Mouse (Mus musculus) hindbrain, embryonic 13.5 days (tissue): Measurements from ENCODE around the gene Ror2. TPM values are rescaled to one million over a fixed set of nuclear protein-coding genes. Genes with fewer than 3 reads are reported as not detected.

ENCODE experiments used
- ATAC-seq: fragments of 200-750 bp; cut with Nextera tagmentation; 2 replicates; pipeline ENCODE4 v1.8.0; 2017; ENCODE audit warnings: moderate TSS enrichment; ENCODE audit not compliant: low FRiP score
- H3K27ac ChIP-seq: fragments of 300-500 bp; sonication (generic); 2 replicates; pipeline ENCODE4 v1.5.1; 2015; ENCODE audit warnings: inconsistent platforms, mild to moderate bottlenecking, moderate library complexity
- H3K27me3 ChIP-seq: fragments of 300-500 bp; sonication (generic); 2 replicates; pipeline ENCODE4 v1.6.1; 2015; ENCODE audit warnings: mild to moderate bottlenecking, inconsistent platforms
- H3K36me3 ChIP-seq: fragments of 300-500 bp; sonication (generic); 2 replicates; pipeline ENCODE4 v1.6.1; 2015; ENCODE audit warnings: mild to moderate bottlenecking, inconsistent platforms
- H3K4me1 ChIP-seq: fragments of 300-500 bp; sonication (generic); replicated peaks from 2 replicates; pipeline ENCODE4 v1.6.1; 2015; ENCODE audit warnings: inconsistent platforms
- H3K4me2 ChIP-seq: fragments of 300-500 bp; sonication (generic); 2 replicates; pipeline ENCODE4 v1.6.1; 2015; ENCODE audit warnings: inconsistent platforms, mild to moderate bottlenecking, moderate library complexity
- H3K4me3 ChIP-seq: fragments of 300-500 bp; sonication (generic); 2 replicates; pipeline ENCODE4 v1.5.1; 2015; ENCODE audit warnings: mild to moderate bottlenecking, inconsistent platforms
- H3K9ac ChIP-seq: fragments of 300-500 bp; sonication (generic); 2 replicates; pipeline ENCODE4 v1.6.1; 2015; ENCODE audit warnings: mild to moderate bottlenecking, inconsistent platforms
- H3K9me3 ChIP-seq: fragments of 300-500 bp; sonication (generic); 2 replicates; pipeline ENCODE4 v1.6.1; 2016; ENCODE audit warnings: inconsistent platforms
- WGBS: fragments of 180-500 bp; shearing (Covaris S2); methylation state at CpG from one replicate; pipeline ENCODE4 v1.1.7; 2015; 5-methylcytosine and 5-hydroxymethylcytosine counted together
- polyA plus RNA-seq: library from polyadenylated mRNA; unstranded; fragments of >200 nt; fragmentation: Nextera tagmentation; extraction: Ambion mirVana; gene quantifications from 2 replicates; pipeline ENCODE4 v1.2.1, GENCODE M21; 2015

Gene Ror2
- polyA plus RNA-seq, 1 experiment from 2014 or later, result 3.5 TPM

DNA sequence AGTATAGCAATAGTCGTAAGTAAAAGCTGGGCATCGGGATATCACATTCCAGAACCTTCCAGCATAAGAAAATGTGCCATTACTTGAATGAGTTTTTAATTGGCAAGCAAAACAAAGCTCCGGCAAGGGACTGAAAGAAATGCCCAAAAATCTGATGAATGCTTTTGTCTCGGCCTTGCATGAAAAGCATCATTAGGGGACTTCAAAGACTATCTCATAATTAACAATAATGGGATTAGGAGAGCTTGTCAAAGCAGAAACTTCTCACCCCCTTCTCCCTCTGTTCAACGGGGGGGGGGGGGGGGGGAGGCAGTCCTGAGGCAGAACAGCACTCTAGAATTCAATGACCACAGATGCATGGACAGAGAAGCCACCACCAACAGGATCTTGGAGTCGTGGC lies 17.4 kb downstream of the Ror2 start:
- no peaks in the 10 kb centered on the region for H3K36me3 ChIP-seq
- 57% methylated on average over 5 of the region's 6 CpGs for WGBS
- H3K4me1 ChIP-seq, result no peaks in the 10 kb centered on the region

DNA sequence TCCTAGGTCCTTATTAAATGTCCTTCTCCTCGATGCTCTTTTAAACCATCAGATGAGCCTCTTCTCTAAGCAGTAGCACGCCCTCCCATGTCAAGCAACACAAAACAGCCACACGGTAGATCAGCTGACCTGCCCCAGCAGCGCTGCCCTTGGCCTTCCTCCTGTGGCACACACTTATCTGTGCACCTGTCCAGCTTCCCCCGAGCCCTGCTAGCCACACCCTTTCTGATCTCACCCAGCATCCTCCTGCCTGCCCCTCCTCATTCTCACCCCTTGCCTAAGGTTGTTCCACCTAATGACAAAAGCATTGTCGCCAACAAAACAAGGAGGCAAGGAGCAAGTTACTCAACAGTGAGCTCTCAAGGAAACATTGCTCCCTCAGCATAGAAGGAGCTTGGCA lies 18.1 kb downstream of the Ror2 start:
- Histone ChIP-seq H3K4me2 (no peak overlapping the region), H3K9ac (no peak overlapping the region), H3K27ac (no peak overlapping the region), H3K4me3 (no peak overlapping the region), H3K36me3 (no peaks in the 10 kb centered on the region), H3K4me1 (0 out of 2 replicates have a peak, but pooled peaks cover under 1% of the 10 kb centered on the region), H3K27me3 (no peaks in the 10 kb centered on the region), H3K9me3 (no peaks in the 10 kb centered on the region)
- WGBS, result 85% methylated on average over 6 of the region's 6 CpGs
- ATAC-seq, result no peak

More for the DNA sequence above, 17.4 kb downstream of the Ror2 start:
- no peak overlapping the region for H3K4me3 ChIP-seq
- no peak overlapping the region for H3K27ac ChIP-seq
- no peak overlapping the region for H3K4me2 ChIP-seq
- ATAC-seq, result no peak
- H3K9me3 ChIP-seq, result no peaks in the 10 kb centered on the region
- H3K27me3 ChIP-seq, result no peaks in the 10 kb centered on the region
- no peak overlapping the region for H3K9ac ChIP-seq

DNA sequence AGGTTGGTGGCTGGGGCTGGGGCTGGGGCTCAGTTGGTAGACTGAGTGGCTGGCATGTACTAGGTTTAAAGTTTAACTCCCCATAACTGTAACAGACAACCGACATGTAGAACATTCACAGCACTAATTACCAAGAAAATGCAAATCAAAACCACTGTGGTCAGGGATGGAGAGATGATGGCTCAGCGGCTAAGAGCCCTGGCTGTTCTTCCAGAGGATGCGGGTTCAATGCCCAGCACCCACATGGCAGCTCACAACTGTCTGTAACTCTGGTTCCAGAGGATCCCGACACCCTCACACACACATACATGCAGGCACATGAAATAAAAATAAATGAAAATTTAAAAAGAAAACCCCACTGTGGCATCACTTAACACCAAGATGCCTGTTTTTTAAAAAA lies 18.8 kb downstream of the Ror2 start:
- H3K36me3 ChIP-seq, result no peaks in the 10 kb centered on the region
- 87% methylated on average over 4 of the region's 4 CpGs for WGBS
- H3K4me2 ChIP-seq, result no peak overlapping the region
- ATAC-seq, result no peak
- no peaks in the 10 kb centered on the region for H3K9me3 ChIP-seq
- H3K27ac ChIP-seq, result no peak overlapping the region
- H3K4me3 ChIP-seq, result no peak overlapping the region
- no peak overlapping the region for H3K9ac ChIP-seq
- H3K27me3 ChIP-seq, result no peaks in the 10 kb centered on the region
- 0 out of 2 replicates have a peak, but pooled peaks cover 3% of the 10 kb centered on the region for H3K4me1 ChIP-seq

- WGBS, result 82% methylated on average over 8 of the region's 8 CpGs
- H3K4me1 ChIP-seq, result 0 out of 2 replicates have a peak, but pooled peaks cover 3% of the 10 kb centered on the region
Measured at GRCm38 (mm10) chr13:53266543-53266951, 19.4 kb downstream of the Ror2 start.

DNA sequence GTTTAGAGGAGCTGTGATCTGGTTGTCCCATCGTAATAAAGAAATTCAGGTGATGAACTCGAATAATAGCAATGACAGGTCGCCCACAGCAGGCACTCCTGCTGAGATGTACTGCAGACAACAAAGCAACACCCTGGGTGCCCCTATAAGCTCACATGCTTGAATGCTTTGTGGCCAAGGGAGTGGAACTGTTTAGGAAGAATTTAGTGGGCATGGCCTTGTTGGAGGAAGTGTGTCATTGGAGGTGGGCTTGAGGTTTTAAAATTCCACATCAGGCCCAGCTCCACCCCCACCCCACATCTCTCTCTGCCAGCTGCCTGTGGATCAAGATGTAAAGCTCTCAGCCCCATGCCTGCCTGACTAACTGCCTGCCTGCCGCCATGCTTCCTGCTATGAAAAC lies 21.0 kb downstream of the Ror2 start:
- peaks cover 9% of the 10 kb centered on the region; the same call in 1 of the 2 replicates for H3K4me1 ChIP-seq
- ATAC-seq, result no peak
- no peak overlapping the region for H3K27ac ChIP-seq
- H3K36me3 ChIP-seq, result no peaks in the 10 kb centered on the region
- no peak overlapping the region for H3K4me2 ChIP-seq
- H3K27me3 ChIP-seq, result no peaks in the 10 kb centered on the region
- H3K9me3 ChIP-seq, result no peaks in the 10 kb centered on the region
- no peak overlapping the region for H3K4me3 ChIP-seq
- WGBS, result 83% methylated on average over 4 of the region's 4 CpGs
- no peak overlapping the region for H3K9ac ChIP-seq

More at GRCm38 (mm10) chr13:53266543-53266951, 19.4 kb downstream of the Ror2 start:
- Histone ChIP-seq H3K9ac (no peak overlapping the region), H3K36me3 (no peaks in the 10 kb centered on the region), H3K27me3 (no peaks in the 10 kb centered on the region), H3K4me2 (no peak overlapping the region), H3K27ac (no peak overlapping the region), H3K9me3 (no peaks in the 10 kb centered on the region), H3K4me3 (no peak overlapping the region)
- no peak for ATAC-seq

- 83% methylated on average over 16 of the region's 16 CpGs for WGBS
- H3K4me2 ChIP-seq, result no peak overlapping the region
- no peak overlapping the region; the same call in 1 of the 2 replicates for H3K9ac ChIP-seq
- no peak overlapping the region for H3K27ac ChIP-seq
- ATAC-seq, result no peak
- H3K36me3 ChIP-seq, result no peaks in the 10 kb centered on the region
- H3K9me3 ChIP-seq, result no peaks in the 10 kb centered on the region
- no peak overlapping the region for H3K4me3 ChIP-seq
- H3K27me3 ChIP-seq, result no peaks in the 10 kb centered on the region
- peaks cover 9% of the 10 kb centered on the region; the same call in 1 of the 2 replicates for H3K4me1 ChIP-seq
Measured at GRCm38 (mm10) chr13:53262509-53263250, 23.2 kb downstream of the Ror2 start.

GRCm38 (mm10) chr13:53261106-53261771 lies 24.7 kb downstream of the Ror2 start:
- no peak for ATAC-seq
- WGBS, result 76% methylated on average over 8 of the region's 8 CpGs
- no peaks in the 10 kb centered on the region for H3K36me3 ChIP-seq
- H3K27me3 ChIP-seq, result no peaks in the 10 kb centered on the region
- no peak overlapping the region for H3K4me2 ChIP-seq
- no peak overlapping the region for H3K4me3 ChIP-seq
- no peaks in the 10 kb centered on the region for H3K9me3 ChIP-seq
- peaks cover 9% of the 10 kb centered on the region; the same call in 1 of the 2 replicates for H3K4me1 ChIP-seq
- no peak overlapping the region for H3K9ac ChIP-seq
- no peak overlapping the region for H3K27ac ChIP-seq

DNA sequence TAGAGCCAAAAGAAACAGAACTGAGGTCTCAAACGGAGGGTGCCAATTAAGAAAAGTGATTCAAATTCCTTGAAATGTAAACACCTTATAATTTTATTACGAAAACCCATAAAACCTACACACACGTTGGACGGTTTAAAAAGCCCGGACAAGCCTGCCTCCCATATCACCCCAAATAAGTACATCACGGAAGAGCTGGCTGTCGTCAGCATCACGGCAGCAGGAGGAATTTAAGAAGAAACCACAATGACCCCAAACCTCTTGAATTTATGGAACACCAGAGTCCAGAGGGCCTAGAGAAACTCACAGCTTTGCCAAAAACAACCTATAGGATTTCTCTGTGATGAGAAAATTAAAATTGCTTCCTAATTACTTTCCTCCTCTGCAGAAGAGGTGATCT lies 27.0 kb downstream of the Ror2 start:
- WGBS, result 86% methylated on average over 8 of the region's 8 CpGs
- no peak overlapping the region for H3K4me2 ChIP-seq
- ATAC-seq, result no peak
- H3K9ac ChIP-seq, result no peak overlapping the region
- no peak overlapping the region for H3K27ac ChIP-seq
- H3K27me3 ChIP-seq, result no peaks in the 10 kb centered on the region
- no peak overlapping the region for H3K4me3 ChIP-seq
- no peaks in the 10 kb centered on the region for H3K9me3 ChIP-seq
- peaks cover 9% of the 10 kb centered on the region; the same call in 1 of the 2 replicates for H3K4me1 ChIP-seq
- H3K36me3 ChIP-seq, result no peaks in the 10 kb centered on the region

DNA sequence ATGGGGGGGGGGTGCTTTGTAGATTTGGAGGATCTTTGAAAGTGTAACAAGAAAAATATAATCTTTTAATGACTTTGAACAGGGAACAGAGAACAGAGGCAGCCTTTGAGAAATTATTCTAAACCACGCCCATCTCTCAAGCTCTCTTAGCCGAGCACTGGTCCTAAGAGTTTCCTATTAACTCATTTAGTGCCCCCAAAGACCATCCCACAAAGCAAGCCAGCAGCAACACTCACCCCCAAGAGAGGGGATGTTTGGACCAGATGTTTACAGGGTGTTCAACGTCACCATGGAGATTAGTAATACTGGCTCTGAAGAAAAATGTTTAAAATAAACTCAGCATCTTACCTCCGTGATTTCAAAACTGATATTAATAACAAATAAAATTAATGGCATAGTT lies 27.4 kb downstream of the Ror2 start:
- no peak overlapping the region for H3K27ac ChIP-seq
- no peaks in the 10 kb centered on the region for H3K9me3 ChIP-seq
- ATAC-seq, result no peak
- H3K4me1 ChIP-seq, result peaks cover 9% of the 10 kb centered on the region; the same call in 1 of the 2 replicates
- no peak overlapping the region for H3K9ac ChIP-seq
- no peak overlapping the region for H3K4me3 ChIP-seq
- WGBS, result 61% methylated on average over 4 of the region's 4 CpGs
- H3K27me3 ChIP-seq, result no peaks in the 10 kb centered on the region
- H3K4me2 ChIP-seq, result no peak overlapping the region
- no peaks in the 10 kb centered on the region for H3K36me3 ChIP-seq

GRCm38 (mm10) chr13:53253255-53253654 lies 32.7 kb downstream of the Ror2 start:
- H3K36me3 ChIP-seq, result no peaks in the 10 kb centered on the region
- no peak overlapping the region for H3K4me2 ChIP-seq
- no peak for ATAC-seq
- H3K27ac ChIP-seq, result no peak overlapping the region
- H3K4me3 ChIP-seq, result no peak overlapping the region
- no peaks in the 10 kb centered on the region for H3K9me3 ChIP-seq
- no peak overlapping the region for H3K9ac ChIP-seq
- no peaks in the 10 kb centered on the region for H3K27me3 ChIP-seq
- WGBS, result 94% methylated on average over 12 of the region's 12 CpGs
- peaks cover 11% of the 10 kb centered on the region for H3K4me1 ChIP-seq

GRCm38 (mm10) chr13:53248586-53249401 lies 37.1 kb downstream of the Ror2 start:
- Histone ChIP-seq H3K9me3 (no peaks in the 10 kb centered on the region), H3K9ac (no peak overlapping the region), H3K4me1 (peaks cover 17% of the 10 kb centered on the region), H3K27me3 (no peaks in the 10 kb centered on the region), H3K4me2 (no peak overlapping the region), H3K4me3 (no peak overlapping the region), H3K36me3 (no peaks in the 10 kb centered on the region), H3K27ac (no peak overlapping the region)
- no peak for ATAC-seq
- 75% methylated on average over 24 of the region's 24 CpGs for WGBS

DNA sequence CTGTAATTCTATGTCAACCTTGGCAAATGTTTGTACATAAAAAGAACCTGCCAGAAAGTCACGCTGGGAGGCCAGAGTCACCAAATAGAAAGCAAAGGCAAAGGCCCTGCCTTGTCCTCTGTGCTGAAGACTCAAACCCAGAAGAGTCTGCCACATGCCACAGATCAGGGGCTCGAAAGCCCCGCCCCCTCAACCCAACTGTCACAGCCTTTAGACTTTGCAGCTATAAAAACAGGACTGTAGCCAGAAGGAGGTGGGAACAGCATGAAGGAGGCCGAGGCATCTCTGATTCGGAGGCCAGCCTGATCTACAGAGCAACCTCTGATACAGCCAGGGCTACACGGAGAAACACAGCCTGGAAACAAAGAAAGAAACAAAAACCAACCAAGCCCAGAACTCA lies 37.8 kb downstream of the Ror2 start:
- Histone ChIP-seq H3K9me3 (no peaks in the 10 kb centered on the region), H3K4me2 (no peak overlapping the region), H3K9ac (no peak overlapping the region), H3K4me3 (no peak overlapping the region), H3K36me3 (no peaks in the 10 kb centered on the region), H3K27me3 (no peaks in the 10 kb centered on the region), H3K4me1 (peaks cover 17% of the 10 kb centered on the region), H3K27ac (no peak overlapping the region)
- 61% methylated on average over 6 of the region's 6 CpGs for WGBS
- ATAC-seq, result no peak
